Mouse (Mus musculus) heart, adult 8-10 months (tissue): ENCODE data around the gene Nhej1. TPM values are rescaled to one million over a fixed set of nuclear protein-coding genes. Genes with fewer than 3 reads are reported as not detected.

Experiments used
- DNase-seq: peaks from one replicate; pipeline ENCODE4 v3.0.0; 2022; ENCODE audit warnings: low spot score
- total RNA-seq, 4 experiments: library from RNA; stranded (reverse); gene quantifications; 2 replicates each; pipeline ENCODE4 v1.2.4; 2022

Gene Nhej1
- total RNA-seq, 4 experiments from 2014 or later, result 3.7 to 5.2 (median 4.6) TPM

- DNase-seq, result no peak
These were observed 418 bp upstream of the Nhej1 start for GRCm38 (mm10) chr1:75125418-75125817.

DNA sequence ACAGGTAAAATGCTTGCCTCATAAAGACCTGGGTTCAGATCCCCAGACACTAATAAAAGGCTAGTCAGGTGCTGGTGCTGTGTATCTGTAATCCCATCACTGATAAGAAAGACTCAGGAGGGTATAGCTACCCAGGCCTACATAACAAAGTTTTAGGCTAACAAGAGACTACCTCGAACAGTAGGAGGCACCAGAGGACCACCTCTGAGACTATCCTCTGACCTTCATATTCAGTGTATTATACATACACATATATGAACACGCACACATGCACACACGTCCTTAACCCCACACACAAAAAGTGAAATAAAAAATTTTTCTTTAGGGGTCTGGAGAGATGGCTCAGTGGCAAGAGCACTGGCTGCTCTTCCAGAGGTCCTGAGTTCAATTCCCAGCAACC is 2.8 kb downstream of the Nhej1 start:
- no peak for DNase-seq

- no peak for DNase-seq
These were observed 72.9 kb downstream of the Nhej1 start for GRCm38 (mm10) chr1:75052091-75052490.

GRCm38 (mm10) chr1:75051428-75051827 is 73.6 kb downstream of the Nhej1 start:
- DNase-seq, result no peak

DNA sequence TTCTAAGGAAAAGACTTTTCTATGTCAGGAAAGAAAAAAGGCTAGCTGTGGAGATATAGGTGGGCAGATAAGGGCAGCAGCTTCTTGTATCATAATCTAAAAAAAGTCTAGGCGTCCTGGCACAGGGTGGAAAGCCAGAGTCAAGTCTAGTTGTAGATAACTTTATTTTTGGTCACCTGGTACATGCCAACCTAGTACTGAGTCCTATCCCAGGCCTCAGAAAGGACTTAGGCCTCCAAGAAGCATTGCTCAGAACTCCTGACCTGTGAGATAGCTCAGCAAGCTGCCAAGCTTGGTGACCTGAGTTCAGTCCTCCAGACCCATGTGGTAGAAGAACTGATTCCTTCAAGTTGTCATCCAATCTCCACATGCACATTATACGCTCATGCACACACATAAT is 76.4 kb downstream of the Nhej1 start:
- no peak for DNase-seq

- no peak for DNase-seq
These were observed 77.0 kb downstream of the Nhej1 start for GRCm38 (mm10) chr1:75048041-75048440.

- no peak for DNase-seq
These were observed 84.6 kb downstream of the Nhej1 start for GRCm38 (mm10) chr1:75040429-75040828.

DNA sequence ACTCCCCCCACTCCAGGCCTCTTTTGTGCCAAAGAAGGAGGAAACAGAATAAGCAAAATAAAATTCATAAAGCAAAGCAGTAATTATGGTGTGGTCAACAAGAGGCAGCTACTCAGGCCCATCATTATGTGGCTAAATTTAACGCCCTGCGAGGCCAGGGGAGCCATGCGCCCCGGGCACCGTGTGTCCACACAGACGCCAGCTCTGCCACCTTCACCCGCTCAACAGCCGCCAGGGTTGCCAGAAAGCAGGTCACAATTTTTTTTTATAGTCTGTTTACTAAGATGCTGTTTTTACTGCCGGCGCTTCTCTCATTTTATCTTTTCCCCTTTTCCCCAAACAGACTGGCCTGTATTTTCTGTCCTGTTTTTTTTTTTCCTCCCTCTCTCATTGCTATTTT is 93.0 kb downstream of the Nhej1 start:
- no peak for DNase-seq

GRCm38 (mm10) chr1:75027061-75027779 is 97.8 kb downstream of the Nhej1 start:
- DNase-seq, result no peak

- no peak for DNase-seq
These were observed 100.4 kb downstream of the Nhej1 start for GRCm38 (mm10) chr1:75024419-75025199.

DNA sequence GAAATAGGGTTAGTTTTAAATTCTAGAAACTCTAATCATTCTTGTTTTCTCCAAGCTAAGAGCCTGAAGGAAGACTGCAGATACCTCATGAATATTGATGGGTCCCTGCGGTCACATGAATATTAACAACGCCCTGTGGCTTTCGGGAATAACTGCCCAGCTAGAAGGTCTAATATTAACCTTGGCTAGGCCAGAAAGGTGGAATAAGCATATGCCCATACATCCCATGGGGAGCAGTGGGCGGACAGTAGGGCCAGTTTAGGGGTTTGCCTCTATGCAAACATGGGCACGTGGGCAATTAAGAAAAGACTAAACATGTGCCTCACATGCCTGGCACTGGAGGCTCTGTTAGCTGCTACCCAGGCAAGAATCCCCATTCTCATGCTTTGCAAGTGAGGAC is 102.8 kb downstream of the Nhej1 start:
- DNase-seq, result no peak

- DNase-seq, result peak; percentile 81
These were observed 108.2 kb downstream of the Nhej1 start for GRCm38 (mm10) chr1:75016846-75017245.

GRCm38 (mm10) chr1:75015551-75016265 is 109.3 kb downstream of the Nhej1 start:
- no peak for DNase-seq

DNA sequence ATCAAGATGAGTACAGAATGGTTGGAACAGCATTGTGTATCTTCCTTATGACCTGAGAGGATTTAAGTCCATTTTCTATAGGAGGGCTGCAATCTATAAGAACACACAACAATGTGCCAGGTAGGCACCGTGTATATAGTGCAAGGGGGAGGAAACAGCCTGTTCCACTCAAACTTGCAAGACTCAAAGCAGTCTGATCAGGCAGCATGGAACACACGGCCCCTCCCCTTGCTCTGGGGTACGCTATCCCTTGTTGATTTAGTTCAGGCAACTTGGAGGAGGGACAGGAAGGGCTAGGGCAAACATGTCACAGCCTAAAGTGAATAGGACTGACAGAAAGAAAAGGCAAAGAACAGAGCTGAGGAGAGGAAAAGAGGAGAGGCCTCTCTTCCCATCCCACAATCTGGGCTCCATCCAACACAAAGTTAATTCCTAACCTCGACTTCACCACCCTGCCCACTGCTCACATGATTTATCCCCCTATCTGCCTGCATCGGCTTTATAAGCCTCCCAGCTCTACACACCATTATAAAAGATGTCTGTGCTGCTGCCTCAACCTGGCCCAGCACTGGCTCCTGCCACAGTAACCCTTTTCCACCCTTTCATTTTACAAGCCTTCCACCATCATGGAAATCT is 110.7 kb downstream of the Nhej1 start:
- DNase-seq, result no peak

- no peak for DNase-seq
These were observed 114.2 kb downstream of the Nhej1 start for GRCm38 (mm10) chr1:75010817-75011216.

DNA sequence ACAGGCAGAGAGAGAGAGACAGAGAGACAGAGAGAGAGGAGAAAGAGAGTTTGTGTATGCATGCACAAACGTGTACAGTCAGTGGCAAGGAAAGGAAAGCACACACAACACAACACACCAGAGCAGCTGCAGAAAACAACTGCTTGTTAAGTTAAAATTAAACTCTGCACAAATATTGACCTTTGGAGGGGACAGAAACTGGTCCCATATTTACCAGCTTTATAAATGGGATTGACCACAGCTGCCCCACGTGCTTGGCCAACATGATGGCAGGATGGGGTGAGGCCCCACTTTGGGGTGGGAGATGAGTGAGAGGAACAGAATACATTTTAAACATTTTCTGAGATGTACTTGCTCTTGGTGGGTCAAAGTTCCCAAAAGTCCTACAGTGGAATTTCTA is 114.8 kb downstream of the Nhej1 start:
- DNase-seq, result no peak

GRCm38 (mm10) chr1:75006016-75006415 is 119.0 kb downstream of the Nhej1 start:
- peak; percentile 11 for DNase-seq

DNA sequence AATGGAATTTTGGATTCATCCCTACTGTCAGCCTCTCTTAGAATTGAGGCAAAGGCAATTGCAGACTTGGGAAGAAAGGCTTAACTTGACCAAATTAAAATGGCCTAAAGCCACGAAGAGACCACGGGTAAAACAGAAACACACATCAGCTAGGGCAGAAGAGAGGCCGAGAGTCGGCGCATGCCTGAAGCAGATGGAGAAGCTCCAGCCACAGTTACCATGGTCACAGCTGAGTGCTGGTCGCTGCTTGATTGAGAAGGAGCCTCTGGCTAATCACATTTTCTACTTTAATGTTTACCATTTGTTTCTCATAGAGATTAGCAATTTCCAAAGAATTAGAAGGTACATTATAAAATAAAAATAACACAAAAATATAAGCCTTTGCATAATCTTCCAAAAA is 123.8 kb downstream of the Nhej1 start:
- no peak for DNase-seq

DNA sequence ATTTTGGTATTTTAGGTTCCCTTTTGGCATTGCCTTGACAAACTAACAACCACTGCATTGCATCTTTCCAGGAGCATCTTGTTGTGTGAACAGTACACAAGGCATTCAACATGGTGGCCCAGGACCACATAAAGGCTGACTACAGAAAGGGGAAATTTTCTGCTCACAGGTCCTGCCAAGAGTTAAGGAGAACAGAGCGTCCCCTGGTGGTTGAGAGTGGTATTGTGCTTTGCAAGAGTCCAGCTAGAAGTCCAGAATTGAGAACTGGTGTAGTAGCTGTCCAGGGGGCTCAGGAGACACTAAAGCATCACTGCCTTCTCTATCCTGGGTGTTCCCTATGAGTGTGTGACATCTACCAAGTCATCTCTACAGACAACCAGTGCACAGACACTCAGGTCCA is 124.5 kb downstream of the Nhej1 start:
- peak; percentile 5 for DNase-seq

- DNase-seq, result no peak
These were observed 125.8 kb downstream of the Nhej1 start for GRCm38 (mm10) chr1:74999173-74999572.

DNA sequence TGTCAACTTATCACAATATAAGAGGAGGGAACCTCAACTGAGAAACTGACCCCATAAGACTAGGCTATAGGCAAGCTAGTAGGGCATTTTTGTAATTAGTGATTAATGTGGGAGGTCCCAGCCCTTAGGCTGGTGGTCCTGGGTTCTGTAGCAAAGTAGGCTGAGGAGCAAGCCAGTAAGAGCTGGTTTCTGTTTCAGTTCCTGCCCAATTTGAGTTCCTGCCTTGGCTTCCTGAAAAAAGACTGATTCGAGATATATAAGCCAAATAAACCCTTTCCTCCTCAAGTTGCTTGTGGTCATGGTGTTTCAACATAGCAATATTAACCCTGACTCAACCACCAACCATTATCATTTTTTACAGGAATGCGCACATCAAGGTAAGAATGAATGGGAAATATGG is 127.8 kb downstream of the Nhej1 start:
- no peak for DNase-seq

GRCm38 (mm10) chr1:74977001-74977400 is 148.0 kb downstream of the Nhej1 start:
- DNase-seq, result no peak
